Mouse (Mus musculus) thymus, postnatal 14 days (tissue): ENCODE measurements around the gene Zbtb16.

Experiments used
- DNase-seq: peaks from one replicate; pipeline ENCODE4 v3.0.0; 2021

Zbtb16 gene

DNA sequence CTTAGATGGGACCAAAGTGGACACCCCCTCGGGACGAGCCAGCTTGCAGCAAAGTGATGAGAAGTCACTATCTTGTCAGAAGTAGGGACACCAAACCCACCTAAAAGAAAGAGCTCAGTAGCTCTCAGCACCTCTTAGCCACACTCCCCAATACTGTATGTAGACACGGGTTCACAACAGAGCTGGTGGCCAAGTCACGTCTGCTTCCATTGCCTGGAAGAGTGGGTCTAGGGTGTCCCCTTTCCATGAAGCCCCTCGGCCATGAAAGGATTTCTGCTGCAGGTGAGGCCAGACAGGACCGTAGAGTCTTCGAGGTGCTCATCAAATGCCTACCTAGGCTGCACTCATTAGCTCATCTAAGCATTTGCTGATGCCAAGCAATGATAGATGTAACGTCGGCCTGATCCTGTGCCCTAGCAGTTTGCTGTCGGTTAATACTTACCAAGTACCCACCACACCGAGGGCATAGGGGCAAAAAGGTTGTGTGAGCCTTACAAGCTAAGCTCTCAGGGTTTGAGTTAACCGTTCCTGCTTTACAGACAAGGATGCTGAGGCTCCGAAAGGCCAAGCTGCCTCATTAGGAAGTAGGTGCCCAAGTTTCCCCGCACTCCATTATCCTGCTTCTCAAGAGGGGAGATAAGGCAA is 94.5 kb downstream of the Zbtb16 start:
- no peak for DNase-seq

DNA sequence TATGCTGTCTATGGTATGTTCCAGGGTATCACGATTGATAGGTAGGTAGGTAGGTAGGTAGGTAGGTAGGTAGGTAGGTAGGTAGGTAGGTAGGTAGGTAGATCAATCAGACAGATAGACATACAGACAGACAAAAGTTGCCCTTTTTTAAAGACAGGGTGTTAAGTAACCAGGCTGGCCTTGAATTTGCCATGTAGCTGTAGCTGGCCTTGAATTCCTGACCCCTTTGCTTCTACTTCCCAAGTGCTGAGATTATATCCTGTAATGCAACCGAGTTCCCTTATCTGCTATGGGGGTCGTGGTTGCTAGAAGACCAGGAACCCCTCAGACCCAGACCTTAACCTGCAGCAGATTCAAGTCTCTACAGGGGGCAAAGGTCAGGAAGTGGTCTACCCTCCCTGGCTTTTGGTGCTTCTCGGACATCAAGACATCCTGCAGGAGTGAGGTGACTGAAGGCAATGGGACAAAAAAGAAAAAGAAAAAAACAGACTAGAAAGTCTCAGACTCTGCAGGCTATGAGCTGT is 95.2 kb downstream of the Zbtb16 start:
- no peak for DNase-seq

DNA sequence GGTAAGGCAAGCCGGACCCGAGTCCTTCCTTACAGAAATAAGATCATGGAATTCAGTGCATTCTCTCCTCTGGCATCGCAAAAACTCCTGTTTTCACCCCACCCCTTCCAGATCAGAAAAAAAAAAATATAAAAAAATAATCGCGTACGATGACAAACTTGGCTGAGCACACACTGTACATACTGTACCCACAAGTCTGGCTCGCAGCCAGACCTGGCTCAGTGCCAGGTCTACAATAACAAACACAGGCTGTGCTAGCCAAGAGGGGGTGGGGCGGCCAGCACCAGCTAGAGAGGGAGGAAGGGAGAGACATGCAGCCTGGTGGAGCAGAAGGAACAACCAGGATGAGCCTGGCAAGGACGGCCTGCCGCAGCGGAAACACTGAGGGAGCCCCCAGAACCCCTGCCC is 95.9 kb downstream of the Zbtb16 start:
- DNase-seq: peak; percentile 60

DNA sequence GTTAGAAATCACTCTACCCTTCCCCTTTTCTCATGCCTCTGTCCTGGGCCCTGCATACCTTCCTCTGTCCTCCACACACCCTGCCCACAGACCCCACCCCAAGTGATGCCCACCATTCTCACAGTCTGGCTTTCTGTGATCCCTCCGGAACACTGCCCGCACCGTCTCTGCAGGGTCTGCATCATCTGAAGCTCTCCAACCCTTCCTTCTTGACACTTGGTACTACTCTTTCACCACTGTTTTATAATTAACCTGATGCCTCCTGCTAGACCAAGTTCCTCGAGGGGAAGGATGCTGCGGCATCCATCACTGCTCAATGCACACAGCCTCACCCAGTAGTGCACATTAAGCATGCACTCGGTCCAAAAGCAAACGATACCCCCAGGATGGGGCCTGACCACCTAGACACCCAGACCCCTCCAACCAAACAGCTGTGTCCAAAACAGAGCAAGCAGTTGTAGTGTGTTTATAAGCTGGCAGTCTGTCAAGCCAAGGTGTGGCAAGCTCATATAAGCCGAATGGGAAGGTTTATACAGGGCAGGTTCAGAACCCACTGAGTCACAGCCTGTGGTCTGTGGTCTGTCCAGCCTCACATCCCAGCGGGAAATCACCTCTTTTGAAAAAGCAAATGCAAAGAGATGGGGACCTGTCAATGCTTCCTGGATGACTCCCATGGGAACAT is 97.1 kb downstream of the Zbtb16 start:
- no peak for DNase-seq

DNA sequence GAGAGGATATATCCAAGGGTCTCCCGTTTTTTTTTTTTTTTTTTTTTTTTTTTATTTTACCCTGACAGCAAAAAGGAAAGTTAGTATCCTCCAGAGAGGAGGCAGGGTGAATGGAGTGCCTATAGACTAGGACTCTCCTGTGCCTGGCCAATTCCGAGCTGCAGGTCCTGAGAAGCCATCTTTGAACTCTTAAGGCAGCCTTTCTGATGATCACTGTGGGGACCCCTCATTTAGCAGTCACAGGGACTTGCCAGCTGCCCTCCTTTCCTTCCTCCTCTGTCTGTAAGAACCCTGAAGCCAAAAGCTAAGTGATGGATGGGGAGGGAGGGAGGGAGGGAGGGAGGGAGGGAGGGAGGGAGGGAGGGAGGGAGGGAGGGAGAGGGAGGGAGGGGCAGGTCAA is 98.1 kb downstream of the Zbtb16 start:
- no peak for DNase-seq

DNA sequence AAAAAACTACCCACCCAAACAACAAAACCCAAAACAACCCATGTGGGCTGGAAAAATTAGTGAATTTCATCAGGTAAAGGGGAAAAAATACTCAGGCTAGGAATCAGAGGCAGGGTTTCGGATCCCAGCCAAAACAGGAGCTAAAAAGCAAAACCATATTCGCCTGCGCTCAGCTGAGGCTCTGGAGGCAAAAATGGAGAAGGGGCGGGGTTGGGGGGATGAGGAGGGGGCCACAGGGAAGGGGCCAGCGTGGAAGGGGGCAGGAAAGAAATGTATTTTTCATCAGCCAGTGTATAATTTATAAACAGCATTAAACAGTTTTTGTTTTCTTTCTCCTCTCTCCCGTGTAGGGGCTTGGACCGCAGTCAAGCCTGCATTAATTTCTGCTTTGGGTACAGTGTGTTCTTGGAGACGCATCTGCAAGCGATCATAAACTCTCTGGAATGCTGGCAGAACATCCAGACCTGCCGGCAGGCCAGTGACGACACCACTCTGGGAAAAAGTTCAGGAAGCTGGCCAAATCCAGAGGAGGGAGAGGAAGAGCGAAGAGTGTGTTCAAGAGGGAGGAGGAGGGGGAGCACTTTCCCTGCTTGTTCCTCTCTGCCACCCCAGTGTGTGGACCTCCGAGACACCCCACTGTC is 98.7 kb downstream of the Zbtb16 start:
- no peak for DNase-seq

DNA sequence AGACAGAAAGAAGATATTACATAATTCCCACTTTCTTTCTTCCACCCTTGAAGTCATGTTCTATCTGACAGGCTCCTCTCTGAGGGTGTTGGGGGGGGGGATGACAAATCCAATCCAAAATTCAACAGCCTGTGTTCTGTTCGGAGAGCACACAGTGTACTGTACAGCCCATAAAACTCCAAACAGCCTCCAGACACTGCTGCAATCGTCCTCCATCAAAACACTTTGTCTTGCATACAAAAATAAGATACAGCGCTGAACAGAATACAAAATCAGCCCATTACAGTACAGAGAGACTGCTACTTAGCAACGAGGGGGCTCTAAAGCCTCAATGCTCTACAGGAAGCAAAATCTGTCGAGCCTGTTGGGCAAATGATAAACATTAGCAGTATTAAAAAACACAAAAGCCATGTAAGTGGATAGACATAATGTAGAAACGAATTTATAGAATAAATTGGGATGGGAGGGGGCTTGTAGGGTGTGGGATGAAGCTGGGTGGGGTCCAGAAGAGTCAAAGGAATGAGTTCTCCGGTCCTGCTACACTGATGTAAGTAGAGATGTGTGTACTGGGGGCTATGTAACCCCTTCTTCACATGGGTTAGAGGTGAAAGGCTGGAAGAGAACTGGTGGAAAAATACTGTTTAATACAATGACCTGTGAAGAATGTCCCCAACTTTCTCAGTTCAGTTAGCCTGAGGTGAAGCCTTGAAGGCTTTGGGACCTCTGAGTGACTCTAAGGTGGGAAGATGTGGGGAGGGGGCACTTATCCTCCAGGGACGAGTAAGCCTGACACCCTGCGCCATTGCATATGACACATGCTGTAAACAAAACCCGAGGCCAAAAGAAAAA is 99.4 kb downstream of the Zbtb16 start:
- no peak for DNase-seq

DNA sequence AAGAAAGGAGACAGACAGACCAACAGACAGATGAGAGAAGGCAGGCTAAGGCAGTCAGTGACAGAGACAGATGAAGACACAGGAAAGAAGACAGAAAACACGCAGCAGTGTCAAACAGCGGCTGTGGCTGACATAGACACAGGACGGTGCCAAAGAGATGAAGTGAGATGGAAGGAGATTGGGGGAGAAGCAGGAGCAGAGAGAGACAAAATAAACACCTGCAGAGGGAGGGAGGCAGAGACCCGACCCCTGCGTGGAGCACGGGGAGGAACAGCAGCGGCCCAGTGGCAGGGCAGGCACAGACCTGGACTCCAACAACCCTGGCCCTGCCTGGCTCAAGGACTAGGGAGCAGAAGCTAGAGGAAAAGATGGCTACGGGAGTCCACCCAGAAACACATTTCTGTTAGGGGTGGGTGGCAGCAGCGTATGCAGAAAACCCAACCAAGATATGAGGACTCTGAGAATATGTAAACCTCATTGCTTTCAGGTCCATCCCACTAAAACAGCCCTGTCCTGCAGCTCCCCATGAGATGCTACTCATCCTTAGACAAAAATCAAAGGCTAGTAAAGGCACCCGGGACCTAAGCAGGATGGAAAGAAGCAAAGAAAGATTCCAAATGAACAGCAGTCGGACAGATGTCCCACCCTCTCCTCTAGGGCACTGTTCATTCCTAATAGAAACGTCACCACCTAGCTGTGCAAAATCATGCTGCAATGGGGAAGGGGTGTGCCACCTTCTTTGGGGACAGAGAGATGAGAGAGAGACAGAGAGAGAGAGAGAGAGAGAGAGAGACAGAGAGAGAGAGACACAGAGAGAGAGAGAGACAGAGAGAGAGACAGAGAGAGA is 100.3 kb downstream of the Zbtb16 start:
- no peak for DNase-seq

DNA sequence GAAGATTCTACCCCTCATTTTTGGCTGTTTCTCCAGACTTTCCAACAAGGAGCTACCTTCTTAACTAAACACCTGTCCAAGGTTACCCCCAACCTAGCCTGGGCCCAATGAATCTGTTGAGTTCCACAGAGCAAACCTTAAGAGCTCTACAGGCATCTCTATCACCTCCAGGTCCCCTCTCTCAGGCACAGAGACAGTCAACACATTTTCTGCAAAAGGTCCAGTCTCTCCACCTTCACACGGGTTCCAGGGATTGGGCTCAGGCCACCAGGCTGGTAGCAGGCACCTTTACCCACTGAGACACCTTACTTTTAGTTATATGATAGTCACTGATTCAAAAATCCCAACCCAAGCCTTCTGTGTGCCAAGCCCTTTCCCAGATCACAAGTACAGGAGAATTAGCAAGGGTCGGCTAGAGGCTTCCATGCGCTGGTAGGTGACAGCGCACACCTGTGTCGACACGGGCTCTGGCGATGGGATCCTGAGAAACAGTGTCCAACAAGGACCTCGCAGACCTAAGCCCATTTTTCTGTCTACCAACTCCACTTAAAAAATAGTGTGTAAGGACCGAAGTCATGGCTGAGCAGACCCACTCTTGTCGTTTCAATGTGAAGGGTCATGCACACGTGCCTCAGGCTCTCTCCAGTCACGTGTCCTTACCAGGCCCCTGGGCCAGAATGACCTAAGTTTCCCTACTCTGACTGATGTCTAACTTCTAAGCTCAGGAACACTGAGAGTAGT is 101.1 kb downstream of the Zbtb16 start:
- DNase-seq: no peak

DNA sequence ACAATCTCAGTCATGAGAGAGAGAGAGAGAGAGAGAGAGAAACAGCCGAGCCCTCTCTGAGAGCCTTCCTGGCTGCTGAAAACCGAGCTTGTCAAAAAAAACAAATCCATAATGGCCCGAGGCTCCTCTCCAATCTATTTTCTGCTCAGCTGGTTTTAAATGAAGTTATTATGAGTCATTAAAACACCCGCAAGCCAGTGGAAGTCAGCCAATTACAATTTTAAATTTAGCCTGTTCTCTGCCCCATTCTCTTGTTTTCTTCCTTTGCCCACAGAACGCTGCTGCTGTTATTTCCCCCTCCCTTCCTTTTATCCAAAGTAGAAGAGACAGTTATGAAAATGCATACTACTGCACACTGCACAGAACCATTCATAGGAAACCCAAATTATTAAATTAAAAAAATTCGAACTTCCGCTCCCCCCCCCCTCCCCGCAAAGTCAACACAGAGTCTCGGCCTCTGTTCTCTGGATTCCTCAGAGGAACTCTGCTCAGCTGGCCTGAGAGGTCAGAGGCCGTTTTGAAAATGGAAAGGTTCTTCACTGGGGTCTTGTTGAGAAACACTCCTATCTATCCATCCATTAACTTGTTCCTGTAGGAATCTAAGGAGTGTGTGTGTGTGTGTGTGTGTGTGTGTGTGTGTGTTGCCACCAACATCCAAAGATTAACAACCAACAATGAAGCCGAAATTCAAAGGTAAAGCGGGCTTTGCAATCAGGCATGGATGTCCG is 102.0 kb downstream of the Zbtb16 start:
- no peak for DNase-seq

DNA sequence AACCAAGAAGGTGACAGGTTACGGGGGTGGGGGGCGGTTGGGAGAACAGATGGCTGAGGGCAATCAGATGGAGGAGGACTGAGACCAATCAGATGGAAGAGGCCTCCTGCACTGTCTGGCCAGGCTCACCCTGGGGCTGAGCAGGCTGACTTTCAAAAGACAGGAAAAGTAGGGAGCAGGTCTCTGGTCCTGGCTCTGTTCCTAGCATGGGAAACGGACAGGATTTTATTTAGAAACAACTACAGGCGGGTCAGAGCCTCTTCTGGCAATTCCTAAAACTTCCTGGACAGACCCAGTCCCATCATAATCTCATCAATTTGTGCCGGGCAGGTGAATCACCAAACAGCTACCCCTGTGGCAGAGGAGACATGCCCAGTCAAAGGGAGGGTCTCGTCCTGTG is 102.9 kb downstream of the Zbtb16 start:
- DNase-seq: no peak

DNA sequence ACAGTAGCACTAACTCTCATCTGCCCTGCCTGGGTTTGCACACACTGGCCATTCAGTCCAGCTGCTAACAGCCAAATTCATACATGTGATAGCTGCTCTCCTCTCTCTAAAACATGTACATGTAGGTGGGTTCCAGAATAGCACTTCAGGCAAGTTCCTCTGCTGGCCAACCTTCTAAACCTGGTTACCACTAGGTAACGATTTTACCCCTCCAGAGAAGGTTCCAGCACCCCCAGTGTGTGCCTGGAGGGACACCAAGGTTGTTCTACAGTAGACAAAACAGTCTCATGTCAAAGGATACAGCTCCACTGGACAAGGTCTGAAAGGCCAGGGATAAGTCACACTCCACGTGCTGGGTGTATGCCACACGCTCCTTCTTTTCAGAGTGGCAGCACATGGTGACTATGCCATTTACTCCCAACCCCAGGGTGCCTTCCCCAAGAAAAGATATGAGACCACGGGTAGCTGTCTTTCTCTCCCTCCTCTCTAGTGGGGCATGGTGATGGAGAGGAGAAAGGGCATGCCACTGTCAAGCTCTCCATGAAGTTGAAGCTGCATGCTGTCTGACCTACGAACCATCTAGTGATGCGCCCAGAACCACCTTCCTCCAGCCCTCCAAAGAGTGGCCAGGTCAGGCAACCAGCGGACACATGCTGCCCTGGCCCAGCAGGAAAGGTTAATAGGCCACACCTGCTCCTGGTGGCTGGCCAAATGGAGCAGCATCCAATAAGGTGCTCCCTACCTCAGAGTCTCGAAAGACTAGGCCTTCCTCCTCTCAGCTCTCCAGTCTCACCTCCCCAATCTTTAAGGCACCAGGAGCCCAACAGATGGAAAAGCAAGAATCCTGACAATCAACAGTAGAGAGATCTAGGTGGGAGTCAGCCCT is 104.1 kb downstream of the Zbtb16 start:
- DNase-seq: no peak

DNA sequence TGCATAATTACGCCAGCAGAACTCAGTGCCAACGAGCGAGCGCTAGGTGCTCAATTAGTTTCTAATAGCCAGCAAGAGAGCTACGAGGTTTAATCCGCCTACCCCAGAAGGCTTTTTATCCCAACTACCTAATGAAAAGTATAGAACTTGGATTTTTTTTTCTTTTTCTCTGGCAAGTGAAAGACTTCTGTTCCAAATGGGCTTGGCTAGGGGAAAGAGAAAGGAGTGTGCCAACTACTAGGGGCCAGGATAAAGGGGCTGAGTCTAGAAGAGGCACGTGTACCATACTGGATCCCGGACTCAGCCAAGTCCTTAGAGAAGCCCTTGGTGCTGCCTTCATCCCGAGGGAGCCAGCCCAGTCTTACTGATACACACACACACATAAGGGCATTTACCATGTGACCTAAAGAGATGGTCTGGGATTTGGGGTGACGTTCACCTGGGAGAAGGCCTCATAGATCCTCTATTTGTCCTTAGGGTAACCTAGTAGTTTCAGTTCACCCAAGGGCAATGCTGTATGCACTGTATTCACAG is 105.5 kb downstream of the Zbtb16 start:
- DNase-seq: no peak

DNA sequence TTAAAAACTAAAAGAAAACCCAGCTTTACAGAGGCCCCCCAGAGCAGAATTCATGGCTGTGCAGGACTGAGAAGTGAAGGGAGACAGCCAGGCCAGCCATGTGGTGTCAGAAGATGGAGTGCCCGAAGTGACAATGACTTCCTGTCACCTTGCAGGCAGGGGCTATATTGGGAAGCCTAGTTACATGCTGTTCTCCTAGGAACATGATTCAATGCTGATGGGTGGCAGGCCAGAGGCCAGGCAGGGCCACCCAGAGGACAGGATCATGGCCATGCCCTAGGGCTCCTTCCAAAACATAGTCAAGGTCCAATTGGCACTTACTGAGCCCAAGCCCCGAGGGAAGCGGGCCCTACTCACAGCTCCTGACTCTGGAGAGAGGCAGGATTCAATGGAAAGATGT is 106.6 kb downstream of the Zbtb16 start:
- DNase-seq: no peak

DNA sequence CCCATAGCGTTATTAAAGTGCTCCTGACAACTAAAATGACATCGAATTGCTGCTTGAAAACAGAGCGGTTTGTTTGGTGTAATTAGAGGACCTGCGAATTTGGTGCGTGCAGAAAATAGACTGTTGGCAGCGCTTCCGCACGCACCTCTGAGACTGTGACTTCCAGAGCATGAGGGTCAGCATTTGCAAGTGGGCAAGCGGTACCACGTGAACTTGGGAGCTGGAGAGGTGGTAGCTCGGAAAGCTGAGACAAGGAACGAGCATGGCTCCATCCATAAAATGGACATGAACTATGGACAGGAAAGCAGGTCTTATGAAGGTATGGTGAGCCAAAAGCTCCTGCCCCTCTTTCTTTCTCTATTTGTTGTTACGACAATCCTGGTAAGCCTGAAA is 107.3 kb downstream of the Zbtb16 start:
- no peak for DNase-seq

DNA sequence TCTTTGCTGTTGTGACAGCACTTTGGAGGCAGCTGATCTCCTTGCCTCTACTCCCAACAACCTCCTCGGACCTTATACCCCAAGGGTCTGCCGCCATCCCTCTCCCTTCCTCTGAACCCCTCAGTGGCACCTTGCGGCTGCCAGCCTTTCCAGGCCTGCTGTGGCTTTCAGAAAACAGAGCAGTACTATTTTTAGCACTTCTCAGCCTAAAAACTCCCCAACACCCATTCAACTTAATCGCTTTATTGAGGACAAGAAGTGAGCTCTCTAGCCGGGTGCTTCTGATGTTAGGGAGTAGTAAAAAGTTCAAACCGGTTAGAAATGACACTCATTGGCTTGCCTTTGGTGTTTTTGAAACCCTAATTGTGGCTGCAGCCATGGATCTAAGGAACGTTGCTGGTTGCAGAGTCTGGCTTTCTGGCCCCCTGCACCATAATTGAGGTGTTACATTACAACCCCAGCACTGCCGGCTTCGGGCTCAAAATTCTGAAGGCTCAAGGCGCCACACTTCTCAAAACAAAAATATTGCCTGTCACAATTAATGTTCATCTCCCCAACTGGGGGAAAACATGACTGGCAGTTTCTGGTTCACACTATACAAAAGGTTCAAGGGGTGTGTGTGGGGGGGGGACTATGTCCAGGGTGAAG is 107.8 kb downstream of the Zbtb16 start:
- DNase-seq: no peak

DNA sequence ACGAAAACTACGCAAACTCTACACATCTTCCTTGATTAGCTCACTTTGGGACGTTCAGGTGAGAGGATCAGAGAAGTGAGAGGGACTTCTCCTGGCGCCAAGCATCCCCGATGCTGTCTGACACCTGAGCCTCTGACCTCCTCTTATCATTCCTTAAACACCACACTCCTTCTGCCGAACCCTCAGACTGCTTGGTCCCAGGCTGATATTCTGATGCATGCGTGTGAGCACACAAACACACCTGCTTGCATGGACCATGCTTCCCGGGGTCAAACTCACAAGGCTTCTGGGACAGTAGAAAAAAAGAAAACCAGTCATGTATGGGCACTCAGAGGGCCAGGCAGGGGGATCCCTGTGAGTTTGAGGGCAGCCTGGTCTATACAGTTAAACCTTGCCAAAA is 109.7 kb downstream of the Zbtb16 start:
- DNase-seq: no peak

DNA sequence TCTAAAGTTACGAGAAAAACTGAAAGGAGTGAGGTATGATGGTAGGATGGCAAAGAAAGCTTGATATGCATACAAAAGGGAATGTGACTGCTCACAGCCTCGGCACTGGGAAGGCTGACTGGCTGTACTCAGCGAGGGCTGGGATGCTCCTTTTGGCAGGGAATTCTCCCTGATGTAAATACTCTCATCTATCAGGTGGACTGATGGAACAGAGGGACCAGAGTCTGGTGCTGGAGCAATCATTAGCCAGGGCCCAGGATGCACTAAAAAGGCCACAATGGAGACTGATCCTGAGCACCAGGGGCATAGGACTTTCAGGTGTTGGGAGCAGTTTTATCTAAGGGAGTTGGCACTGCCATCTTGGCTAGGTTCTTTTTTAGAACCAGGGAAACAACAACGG is 110.1 kb downstream of the Zbtb16 start:
- no peak for DNase-seq

DNA sequence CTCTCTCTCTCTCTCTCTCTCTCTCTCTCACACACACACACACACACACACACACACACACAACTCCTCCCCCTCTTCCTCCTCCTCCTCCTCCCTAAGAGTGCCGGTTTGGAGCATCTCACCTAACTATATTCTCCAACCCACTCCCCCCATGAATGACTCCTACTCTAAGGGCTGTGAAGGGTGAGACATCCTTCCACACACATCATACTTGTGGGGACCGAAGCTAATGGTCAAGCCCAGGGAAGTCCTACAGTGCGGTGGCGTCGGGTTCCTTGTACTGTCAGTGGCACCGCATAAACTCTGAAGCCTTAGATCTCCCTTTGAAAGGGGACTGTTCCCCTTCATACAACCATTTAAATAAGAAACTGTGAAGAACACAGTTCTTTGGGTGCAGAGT is 110.9 kb downstream of the Zbtb16 start:
- DNase-seq: no peak
